Mouse (Mus musculus) natural killer cell, adult 2 months (primary cell): ENCODE results near the gene Efna2.

Experiments used
- DNase-seq, 2 experiments: peaks; one replicate each; pipeline ENCODE4 v3.0.0; 2022; ENCODE audit warnings: low spot score in 2 of 2

Efna2 gene

GRCm38 (mm10) chr10:80141786-80142529 is 37.3 kb upstream of the Efna2 start:
- peak; percentile 88 to 91 for DNase-seq

DNA sequence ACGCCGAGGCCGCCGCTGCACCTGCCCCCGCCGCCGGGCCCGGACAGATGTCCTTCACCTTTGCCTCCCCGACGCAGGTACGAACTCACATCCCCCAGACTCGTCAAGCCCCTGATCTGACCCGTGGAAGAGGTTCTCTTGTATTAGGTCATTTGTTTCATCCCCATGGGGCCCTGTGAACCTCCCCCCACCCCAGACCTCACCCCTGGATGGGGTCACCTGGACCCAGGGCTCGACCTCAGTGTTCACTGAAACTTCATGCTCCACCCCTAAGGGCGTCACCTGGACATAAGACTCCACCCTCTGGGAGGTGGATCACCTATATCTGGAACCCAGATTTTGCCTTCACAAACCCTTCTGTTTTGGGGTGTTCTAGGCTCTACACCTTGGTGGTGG is 36.8 kb upstream of the Efna2 start:
- peak in 1 of 2 experiments; percentile 45 for DNase-seq

DNA sequence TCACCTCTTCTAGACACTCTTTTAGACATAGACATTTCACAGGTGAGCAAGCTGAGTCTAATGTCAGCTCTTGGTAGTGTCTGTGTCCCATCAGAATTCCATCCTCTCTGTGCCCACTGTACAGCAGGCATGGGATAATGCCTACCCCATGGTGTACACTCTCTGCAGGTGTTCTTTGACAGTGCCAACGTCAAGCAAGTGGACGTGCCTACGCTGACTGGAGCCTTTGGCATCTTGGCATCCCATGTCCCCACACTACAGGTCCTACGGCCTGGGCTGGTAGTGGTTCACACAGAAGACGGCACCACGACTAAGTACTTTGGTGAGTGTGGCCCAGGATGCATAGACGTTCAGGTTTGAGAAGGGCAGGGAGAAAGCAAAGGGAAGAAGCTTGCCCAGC is 35.6 kb upstream of the Efna2 start:
- no peak for DNase-seq

GRCm38 (mm10) chr10:80144159-80144558 is 35.1 kb upstream of the Efna2 start:
- no peak for DNase-seq

- DNase-seq: peak; percentile 53 to 76
These were observed 34.1 kb upstream of the Efna2 start for GRCm38 (mm10) chr10:80144864-80145838.

DNA sequence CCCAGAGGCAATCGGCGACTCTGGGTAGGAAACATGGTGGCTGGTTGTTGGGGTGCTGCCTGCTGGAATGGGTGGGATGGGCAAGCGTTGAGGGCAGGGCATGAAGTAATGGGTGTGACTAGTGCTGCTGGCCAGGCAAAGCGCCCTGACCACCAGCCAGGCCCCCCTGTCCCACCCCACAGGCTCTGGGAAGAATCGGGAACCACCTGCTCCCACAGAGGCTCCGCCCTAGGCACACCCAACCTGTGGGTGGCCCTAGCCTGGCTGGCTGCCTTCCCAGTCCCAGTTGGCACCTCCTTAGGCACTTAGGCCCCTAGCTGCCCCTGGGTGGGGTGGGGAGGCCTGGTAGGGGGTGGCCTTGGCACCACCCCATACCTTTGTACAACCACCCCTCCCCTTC is 33.4 kb upstream of the Efna2 start:
- DNase-seq: no peak

- DNase-seq: no peak
These were observed 32.7 kb upstream of the Efna2 start for GRCm38 (mm10) chr10:80146568-80147011.

GRCm38 (mm10) chr10:80147146-80147718 is 32.0 kb upstream of the Efna2 start:
- DNase-seq: no peak

DNA sequence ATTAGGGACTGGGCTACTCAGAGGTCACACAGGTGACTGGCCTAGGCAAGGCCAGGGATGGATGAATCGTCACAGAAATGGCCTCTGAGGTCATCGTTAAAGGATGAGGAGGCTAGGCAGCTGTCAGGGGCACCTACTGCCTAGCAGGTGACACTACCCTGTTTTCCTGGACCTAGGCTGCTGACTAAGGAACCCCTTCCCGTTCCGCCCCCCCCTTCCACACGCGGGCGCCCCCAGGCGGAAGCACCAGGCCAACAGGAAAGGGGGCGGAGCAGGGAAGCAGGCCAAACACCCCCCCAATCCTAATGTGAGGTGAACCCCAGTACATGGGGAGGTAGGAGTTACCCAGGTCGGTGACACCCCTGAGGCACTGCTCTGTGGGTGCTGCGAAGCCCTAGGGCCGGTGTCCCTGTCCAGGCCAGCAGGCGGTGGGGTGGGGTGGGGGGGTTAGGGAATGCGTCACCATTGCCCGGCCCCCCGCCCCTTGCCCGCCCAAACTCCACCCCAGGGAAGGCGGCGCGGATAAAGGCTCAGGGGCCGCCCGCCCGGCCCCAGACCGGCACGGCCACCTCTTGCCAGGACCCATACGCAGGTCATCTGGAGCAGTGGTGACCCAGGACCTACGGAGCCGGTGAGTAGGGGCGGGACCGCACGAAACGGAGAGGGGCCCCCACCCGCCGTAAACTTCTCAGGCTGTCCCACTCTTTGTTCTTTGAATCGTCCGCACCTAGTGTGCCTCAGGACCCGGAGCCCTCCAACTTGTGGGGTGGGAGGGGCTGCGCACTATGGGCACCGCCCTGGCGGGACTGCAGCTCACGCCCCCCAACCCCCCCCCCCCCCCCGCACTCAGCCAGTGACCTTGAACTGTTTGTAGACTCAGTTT is 31.3 kb upstream of the Efna2 start, which contains the start of gene Midn:
Gene Midn (plus strand): TSS at position 554 of the 883 bp plus-strand sequence.
- DNase-seq: peak; percentile 45 to 61

- DNase-seq: peak; percentile 91 to 92
These were observed 30.5 kb upstream of the Efna2 start for GRCm38 (mm10) chr10:80148610-80149290.

- DNase-seq: peak; percentile 94 to 97
These were observed 29.7 kb upstream of the Efna2 start for GRCm38 (mm10) chr10:80149291-80150225.

- DNase-seq: peak; percentile 53 to 67
These were observed 28.8 kb upstream of the Efna2 start for GRCm38 (mm10) chr10:80150226-80151210.

DNA sequence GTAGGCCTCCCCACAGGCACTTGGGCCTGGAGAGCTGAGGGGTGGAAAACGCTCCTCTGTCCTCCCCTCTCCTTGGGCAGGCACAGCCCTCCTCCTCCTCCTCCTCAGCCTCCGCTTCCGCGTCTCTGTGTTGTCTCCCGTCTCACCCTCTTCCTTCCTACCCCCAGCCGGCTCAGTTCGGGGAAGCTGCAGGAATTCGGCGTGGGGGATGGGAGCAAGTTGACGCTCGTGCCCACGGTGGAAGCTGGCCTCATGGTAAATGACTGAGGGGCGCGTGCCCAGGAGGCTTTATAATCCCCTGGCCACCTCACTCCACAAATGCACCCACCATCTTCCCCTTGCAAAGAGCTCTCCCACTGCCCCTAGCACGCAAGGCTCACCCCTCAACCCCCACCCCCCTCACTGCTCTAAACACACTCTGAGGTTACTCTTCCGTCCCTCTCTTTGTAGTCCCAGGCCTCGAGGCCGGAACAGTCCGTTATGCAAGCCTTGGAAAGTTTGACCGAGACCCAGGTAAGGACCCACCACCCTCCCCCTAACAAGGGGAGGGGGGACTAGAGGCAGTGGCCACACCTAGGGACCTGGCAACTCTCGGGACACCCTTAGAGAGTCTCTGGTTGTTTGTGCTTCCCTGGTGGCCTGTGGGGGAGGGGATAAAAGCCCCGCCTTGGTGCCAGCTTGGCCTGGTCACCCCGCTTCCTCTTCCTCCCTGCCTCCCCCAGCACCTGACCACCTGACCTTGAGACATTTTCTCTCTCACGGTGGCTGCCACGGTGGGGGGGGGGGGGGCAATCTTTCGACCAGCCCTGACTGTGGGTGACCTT is 27.9 kb upstream of the Efna2 start:
- DNase-seq: peak; percentile 55 to 68

DNA sequence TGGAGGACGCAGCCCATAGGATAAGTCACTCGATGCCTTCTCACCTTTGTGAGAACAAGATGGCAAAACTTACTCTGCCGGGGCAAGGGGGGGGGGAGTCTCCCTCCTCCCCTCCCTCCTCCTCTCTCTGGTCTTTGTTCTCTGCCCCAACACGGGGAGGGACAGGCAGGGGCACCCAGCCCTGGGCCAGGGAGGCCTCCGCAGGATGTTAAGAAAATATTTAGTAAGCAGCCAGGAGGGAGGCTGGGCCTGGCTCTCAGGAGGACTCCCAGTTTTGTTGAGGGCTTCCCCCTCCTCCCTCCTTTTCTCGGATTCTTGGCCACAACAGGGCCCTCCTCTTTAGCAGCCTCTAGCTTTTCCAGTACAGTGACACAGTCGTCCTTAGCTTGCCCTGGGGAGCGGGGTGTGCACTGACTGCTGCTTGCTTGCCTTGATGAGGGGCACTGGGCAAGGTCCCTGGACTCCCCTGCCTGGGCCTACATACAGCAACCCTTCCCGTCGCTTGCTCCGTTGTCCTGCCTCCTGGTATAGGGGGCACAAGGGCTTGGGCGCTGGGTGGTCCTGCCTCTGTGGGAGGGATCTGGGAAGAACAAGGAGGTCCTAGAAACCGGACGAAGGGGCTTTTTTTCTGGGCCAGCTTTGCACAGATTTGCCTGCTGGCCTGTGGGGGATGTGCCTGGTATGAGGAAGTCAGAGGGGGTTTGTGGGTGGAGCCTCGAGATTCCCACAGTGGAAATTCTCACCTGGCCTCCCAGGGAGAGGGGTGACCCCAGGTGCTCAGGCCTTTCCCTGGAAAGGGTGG is 27.0 kb upstream of the Efna2 start:
- DNase-seq: no peak

- peak; percentile 56 to 57 for DNase-seq
These were observed 26.4 kb upstream of the Efna2 start for GRCm38 (mm10) chr10:80152873-80153260.

DNA sequence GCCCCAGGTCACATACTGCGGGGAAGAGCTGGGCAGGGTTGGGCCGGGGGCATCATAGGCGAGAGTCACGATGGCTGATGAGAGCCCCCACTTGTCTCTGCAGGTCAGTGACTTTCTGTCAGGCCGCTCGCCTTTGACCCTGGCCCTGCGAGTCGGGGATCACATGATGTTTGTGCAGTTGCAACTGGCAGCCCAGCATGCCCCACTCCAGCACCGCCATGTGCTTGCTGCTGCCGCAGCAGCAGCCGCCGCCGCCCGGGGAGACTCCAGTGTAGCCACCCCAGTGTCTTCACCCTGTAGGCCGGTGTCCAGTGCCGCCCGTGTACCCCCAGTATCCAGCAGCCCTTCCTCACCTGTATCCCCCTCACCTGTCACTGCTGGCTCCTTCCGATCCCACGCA is 25.6 kb upstream of the Efna2 start:
- no peak for DNase-seq
